Mouse (Mus musculus): ENCODE results near the gene Git2.

GRCm38 (mm10) chr5:114720784-114721183 lies 54.5 kb downstream of the Git2 start:
- no peak for TF ChIP-seq CTCF (IDR thresholded peaks at IDR 0.05; ENCODE audit: low read depth, low read length)
- no peak for TF ChIP-seq POLR2AphosphoS5 (IDR thresholded peaks at IDR 0.05; ENCODE audit: insufficient replicate concordance, low read depth, low read length)
- no peak for TF ChIP-seq GATA1 (IDR thresholded peaks at IDR 0.05; ENCODE audit: borderline replicate concordance, low read length)
- TF ChIP-seq GATA2 (IDR thresholded peaks at IDR 0.05; ENCODE audit: borderline replicate concordance, low read depth, low read length): no peak

Data from G1E (cell line).